Mouse (Mus musculus) forebrain, embryonic 12.5 days (tissue): Measurements from ENCODE around the gene Igf1r. TPM values are rescaled to one million over a fixed set of nuclear protein-coding genes. Genes with fewer than 3 reads are reported as not detected.

ENCODE experiments used
- ATAC-seq: fragments of 200-750 bp; cut with Nextera tagmentation; 2 replicates; pipeline ENCODE4 v1.8.0; 2017; ENCODE audit warnings: moderate TSS enrichment; ENCODE audit not compliant: low FRiP score
- H3K27ac ChIP-seq: fragments of 300-500 bp; sonication (generic); 2 replicates; pipeline ENCODE4 v1.5.1; 2016; ENCODE audit warnings: mild to moderate bottlenecking
- H3K27me3 ChIP-seq: fragments of 300-500 bp; sonication (generic); 2 replicates; pipeline ENCODE4 v1.6.1; 2016; ENCODE audit warnings: mild to moderate bottlenecking
- H3K36me3 ChIP-seq: fragments of 300-500 bp; sonication (generic); replicated peaks from 2 replicates; pipeline ENCODE4 v1.6.1; 2016; ENCODE audit warnings: mild to moderate bottlenecking
- H3K4me1 ChIP-seq: fragments of 300-500 bp; sonication (generic); 2 replicates; pipeline ENCODE4 v1.6.1; 2016
- H3K4me2 ChIP-seq: fragments of 300-500 bp; sonication (generic); 2 replicates; pipeline ENCODE4 v1.6.1; 2016; ENCODE audit warnings: mild to moderate bottlenecking, moderate library complexity
- H3K4me3 ChIP-seq: fragments of 300-500 bp; sonication (generic); replicated peaks from 2 replicates; pipeline ENCODE4 v1.5.1; 2016; ENCODE audit warnings: mild to moderate bottlenecking
- H3K9ac ChIP-seq: fragments of 300-500 bp; sonication (generic); 2 replicates; pipeline ENCODE4 v1.6.1; 2016; ENCODE audit warnings: mild to moderate bottlenecking
- H3K9me3 ChIP-seq: fragments of 300-500 bp; sonication (generic); 2 replicates; pipeline ENCODE4 v1.6.1; 2016
- WGBS: fragments of 180-500 bp; shearing (Covaris S2); methylation state at CpG from one replicate; pipeline ENCODE4 v1.1.7; 2016; 5-methylcytosine and 5-hydroxymethylcytosine counted together
- polyA plus RNA-seq: library from polyadenylated mRNA; unstranded; fragments of >200 nt; fragmentation: Nextera tagmentation; extraction: Ambion mirVana; gene quantifications from 2 replicates; pipeline ENCODE4 v1.2.1, GENCODE M21; 2016

Gene Igf1r
- polyA plus RNA-seq, 1 experiment from 2014 or later: 36.1 TPM

DNA sequence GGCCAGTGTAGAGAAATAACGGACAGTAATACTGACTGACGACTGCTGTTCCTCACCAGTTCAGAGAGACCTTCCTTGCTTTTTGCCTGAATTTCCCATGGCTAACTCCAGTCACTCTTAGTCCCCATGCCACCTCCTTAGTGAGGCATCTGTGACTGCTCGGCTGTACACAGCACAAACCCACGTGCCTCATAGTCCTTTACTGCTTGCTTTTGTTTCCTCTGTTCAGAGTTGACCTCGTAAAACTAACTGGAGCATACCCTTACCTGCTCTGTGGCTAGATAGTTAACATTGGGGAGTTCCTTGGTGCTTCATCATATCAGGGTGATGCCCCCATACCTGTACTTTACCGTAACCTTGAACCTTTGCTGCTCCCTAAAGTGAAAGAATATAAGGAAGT lies 143.8 kb downstream of the Igf1r start:
- no peak overlapping the region for H3K27ac ChIP-seq
- WGBS: 88% methylated on average over 6 of the region's 6 CpGs

DNA sequence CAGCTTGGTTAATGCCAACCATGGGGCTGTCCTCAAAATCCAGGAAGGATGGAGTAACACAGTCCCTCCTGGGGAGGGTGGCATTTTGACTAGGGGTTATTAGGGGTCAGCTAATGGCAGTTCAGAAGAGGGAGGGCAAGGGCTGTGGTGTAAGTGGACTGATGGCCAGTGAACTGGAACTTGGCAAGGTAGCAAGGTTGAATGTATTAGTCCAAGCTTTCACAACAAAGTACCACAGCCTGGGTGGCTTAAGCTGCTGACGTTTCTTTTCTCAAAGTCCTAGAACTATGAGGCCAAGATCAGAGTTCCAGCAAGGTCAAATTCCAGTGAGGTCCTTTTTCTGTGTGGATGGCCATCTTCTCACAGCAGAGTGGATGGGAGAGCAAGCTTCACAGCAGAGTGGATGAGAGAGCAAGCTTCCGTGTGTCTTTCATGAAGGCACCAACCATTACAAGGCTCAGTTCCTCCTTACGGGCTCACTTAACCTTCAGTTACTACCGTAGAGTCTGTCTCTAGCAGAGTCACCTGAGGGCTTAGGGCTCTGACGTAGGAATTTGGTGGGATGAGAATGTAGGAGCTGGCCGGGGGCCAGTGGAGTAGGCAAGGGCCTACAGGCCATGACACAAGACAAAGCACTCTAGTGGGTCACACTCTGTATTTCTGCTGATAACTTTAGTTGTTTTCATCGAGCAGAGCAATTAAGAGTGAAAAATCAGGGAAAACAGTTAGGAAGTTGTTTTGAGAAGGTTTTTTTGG lies 144.6 kb downstream of the Igf1r start:
- WGBS: 94% methylated on average over 7 of the region's 7 CpGs
- no peaks in the 10 kb centered on the region for H3K27me3 ChIP-seq

More for the DNA sequence above, 143.8 kb downstream of the Igf1r start:
- no peak overlapping the region for H3K9ac ChIP-seq
- no peak overlapping the region for H3K4me3 ChIP-seq
- no peaks in the 10 kb centered on the region for H3K36me3 ChIP-seq
- ATAC-seq: no peak
- peaks cover 13% of the 10 kb centered on the region for H3K4me1 ChIP-seq
- H3K27me3 ChIP-seq: no peaks in the 10 kb centered on the region
- H3K4me2 ChIP-seq: no peak overlapping the region
- no peaks in the 10 kb centered on the region for H3K9me3 ChIP-seq

DNA sequence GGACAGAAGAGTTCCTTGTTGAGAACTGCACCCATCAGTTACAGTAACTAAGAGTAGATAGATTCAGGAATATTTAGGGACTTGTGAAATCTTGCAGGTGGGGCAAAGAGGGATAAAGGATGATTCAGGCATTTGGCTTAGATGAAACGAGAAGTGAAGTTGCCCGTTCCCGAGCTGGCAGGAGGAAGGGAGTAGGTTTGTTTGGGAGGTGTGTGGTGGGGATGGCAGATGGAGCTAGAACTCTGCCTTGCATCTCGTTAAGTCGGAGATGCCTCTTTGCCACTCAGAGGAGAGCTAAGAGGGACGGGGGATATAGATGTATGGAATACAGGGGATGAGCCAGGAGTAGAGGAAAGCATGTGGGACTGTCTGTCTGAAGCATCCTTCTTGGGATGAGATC lies 145.5 kb downstream of the Igf1r start:
- Histone ChIP-seq H3K4me3 (no peak overlapping the region), H3K9me3 (no peaks in the 10 kb centered on the region), H3K27me3 (no peaks in the 10 kb centered on the region), H3K27ac (no peak overlapping the region), H3K36me3 (no peaks in the 10 kb centered on the region), H3K9ac (no peak overlapping the region), H3K4me2 (no peak overlapping the region), H3K4me1 (peaks cover 23% of the 10 kb centered on the region)
- ATAC-seq: no peak
- WGBS: 92% methylated on average over 6 of the region's 6 CpGs

More for the DNA sequence above, 144.6 kb downstream of the Igf1r start:
- H3K27ac ChIP-seq: no peak overlapping the region
- peaks cover 15% of the 10 kb centered on the region for H3K4me1 ChIP-seq
- H3K36me3 ChIP-seq: no peaks in the 10 kb centered on the region
- H3K9ac ChIP-seq: no peak overlapping the region
- no peaks in the 10 kb centered on the region for H3K9me3 ChIP-seq
- no peak for ATAC-seq
- no peak overlapping the region for H3K4me3 ChIP-seq
- no peak overlapping the region for H3K4me2 ChIP-seq

DNA sequence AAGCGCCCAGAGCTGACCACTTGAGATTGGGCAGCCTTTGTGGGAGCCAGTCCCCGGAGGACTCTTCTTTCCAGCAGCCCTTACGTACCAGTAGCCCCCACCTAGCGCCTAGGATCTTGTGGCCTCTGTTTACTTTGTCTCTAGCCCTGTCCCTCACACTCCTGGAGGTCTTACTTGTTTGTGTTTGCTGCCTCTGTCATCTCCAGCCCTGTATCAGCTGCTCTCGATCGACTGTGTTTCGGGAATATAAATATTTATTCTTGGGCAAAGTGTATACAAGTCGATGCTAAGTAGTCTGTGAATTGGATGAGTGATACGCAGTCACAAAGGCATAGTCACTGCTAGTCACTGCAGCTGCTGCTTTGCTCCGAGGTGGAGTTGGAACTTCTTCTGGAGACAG lies 147.8 kb downstream of the Igf1r start:
- H3K27me3 ChIP-seq: no peaks in the 10 kb centered on the region
- peaks cover 24% of the 10 kb centered on the region for H3K4me1 ChIP-seq
- H3K4me2 ChIP-seq: no peak overlapping the region
- no peak for ATAC-seq
- no peak overlapping the region for H3K27ac ChIP-seq
- 95% methylated on average over 10 of the region's 10 CpGs for WGBS
- H3K9ac ChIP-seq: no peak overlapping the region
- no peaks in the 10 kb centered on the region for H3K36me3 ChIP-seq
- no peaks in the 10 kb centered on the region for H3K9me3 ChIP-seq
- H3K4me3 ChIP-seq: no peak overlapping the region

DNA sequence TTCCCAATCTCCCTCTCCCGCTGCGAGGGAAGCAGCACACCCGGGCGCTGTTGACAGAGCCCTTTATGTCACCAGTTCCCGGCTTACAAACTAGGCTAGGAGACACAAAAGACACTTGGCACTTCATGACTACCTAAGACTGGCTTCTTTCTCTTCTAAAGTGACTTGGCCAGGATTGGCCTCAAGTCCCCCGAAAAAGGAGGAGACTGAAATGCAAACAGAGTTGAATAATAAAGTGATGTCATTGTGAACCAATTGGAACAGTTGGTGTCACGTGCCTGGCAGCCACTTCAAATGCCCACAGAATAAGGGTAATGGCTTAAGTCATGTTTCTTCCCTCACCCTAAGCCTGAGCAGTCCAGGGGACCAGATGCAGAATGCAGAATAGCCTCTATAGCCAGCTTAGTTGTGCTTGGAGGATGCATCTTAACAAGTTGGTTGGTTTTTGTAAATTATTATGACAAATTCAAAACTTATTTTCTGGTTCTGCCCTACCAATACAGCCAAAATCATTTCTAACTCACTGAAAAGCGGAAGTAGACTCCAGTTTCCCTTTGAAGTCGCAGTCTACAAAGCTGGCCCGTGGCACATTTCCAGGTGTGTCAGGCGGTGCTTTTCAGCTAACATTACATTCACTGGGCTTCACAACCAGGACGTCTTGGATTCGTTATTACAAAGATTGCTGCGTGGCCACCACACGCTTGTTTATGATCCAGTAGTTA lies 150.0 kb downstream of the Igf1r start:
- ATAC-seq: no peak; the same call in 1 of the 2 replicates
- 64% methylated on average over 15 of the region's 15 CpGs for WGBS
- H3K4me3 ChIP-seq: no peak overlapping the region
- H3K9me3 ChIP-seq: no peaks in the 10 kb centered on the region
- no peaks in the 10 kb centered on the region for H3K36me3 ChIP-seq
- H3K27me3 ChIP-seq: no peaks in the 10 kb centered on the region
- H3K4me2 ChIP-seq: no peak overlapping the region
- no peak overlapping the region for H3K9ac ChIP-seq
- peaks cover 19% of the 10 kb centered on the region for H3K4me1 ChIP-seq
- H3K27ac ChIP-seq: 0 out of 2 replicates have a peak overlapping the region, but pooled peaks have one; percentile 13

DNA sequence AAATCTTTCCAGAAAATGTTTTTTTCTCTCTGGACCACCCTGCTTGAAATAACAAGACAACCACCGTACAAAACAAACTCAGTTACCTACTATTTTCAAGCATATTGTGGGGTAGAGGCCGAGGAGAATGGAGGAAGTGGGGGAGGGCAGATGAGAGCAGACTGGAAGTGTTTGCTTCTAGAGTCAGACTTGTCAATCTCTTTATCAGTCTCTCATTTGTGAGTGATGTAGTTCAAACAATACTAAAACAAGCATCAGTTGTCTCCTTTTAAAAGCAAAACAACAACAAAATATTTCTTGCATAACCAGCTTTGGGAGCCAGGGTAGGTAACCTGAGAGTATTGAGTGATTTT lies 150.5 kb downstream of the Igf1r start:
- ATAC-seq: no peak

DNA sequence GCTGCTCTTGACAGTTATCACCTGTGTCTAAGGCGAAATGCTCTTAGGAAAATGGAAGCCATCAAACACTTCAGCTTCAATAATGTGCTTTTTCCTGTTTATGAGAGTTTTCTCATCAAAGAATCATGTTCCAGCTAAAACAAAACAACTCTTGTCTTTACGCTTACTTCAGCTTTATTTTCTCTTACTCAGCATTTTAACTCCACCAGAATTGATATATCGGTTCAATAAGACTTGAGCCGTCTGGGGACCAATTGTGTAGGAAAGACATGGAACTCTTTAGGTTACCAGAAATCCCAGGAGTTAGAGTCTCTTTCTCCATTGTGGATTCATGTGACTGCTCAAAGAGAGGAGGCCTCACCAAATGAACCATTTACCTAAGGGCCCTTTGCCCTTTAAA lies 158.9 kb downstream of the Igf1r start:
- Histone ChIP-seq H3K27me3 (no peaks in the 10 kb centered on the region), H3K36me3 (no peaks in the 10 kb centered on the region), H3K9ac (no peak overlapping the region), H3K4me1 (peaks cover 10% of the 10 kb centered on the region), H3K4me2 (no peak overlapping the region), H3K9me3 (no peaks in the 10 kb centered on the region), H3K27ac (no peak overlapping the region), H3K4me3 (no peak overlapping the region)
- no peak for ATAC-seq
- 95% methylated on average over 4 of the region's 4 CpGs for WGBS

More for the DNA sequence above, 150.5 kb downstream of the Igf1r start:
- no peaks in the 10 kb centered on the region for H3K27me3 ChIP-seq
- peaks cover 19% of the 10 kb centered on the region for H3K4me1 ChIP-seq
- no peak overlapping the region for H3K4me2 ChIP-seq
- no peaks in the 10 kb centered on the region for H3K36me3 ChIP-seq
- H3K4me3 ChIP-seq: no peak overlapping the region
- no peak overlapping the region for H3K9ac ChIP-seq
- WGBS: 59% methylated on average over 2 of the region's 2 CpGs
- 0 out of 2 replicates have a peak overlapping the region, but pooled peaks have one; percentile 13 for H3K27ac ChIP-seq
- no peaks in the 10 kb centered on the region for H3K9me3 ChIP-seq

DNA sequence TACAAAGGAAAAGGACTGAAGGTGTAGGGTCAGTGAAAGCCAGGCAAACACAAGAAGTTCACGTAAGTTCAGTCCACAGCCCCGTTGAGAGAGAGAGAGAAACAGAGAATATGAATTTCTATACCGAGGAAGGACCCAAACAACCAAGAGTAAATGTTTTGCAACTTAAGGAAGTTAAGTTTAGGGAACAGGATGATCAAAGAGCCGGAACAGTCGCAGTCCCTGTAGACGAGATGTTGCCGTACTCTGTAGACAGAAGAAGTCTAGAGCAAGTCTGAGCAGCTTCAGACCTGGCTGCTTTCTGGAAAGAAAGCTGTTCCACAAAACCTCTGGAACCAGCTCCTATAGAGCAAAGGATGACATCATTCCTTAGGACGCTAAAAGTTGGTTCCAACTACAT lies 160.0 kb downstream of the Igf1r start:
- Histone ChIP-seq H3K27ac (no peak overlapping the region), H3K27me3 (no peaks in the 10 kb centered on the region), H3K36me3 (no peaks in the 10 kb centered on the region), H3K4me1 (peaks cover 17% of the 10 kb centered on the region), H3K4me3 (no peak overlapping the region), H3K9me3 (no peaks in the 10 kb centered on the region), H3K9ac (no peak overlapping the region), H3K4me2 (no peak overlapping the region)
- ATAC-seq: no peak
- WGBS: 93% methylated on average over 8 of the region's 8 CpGs

DNA sequence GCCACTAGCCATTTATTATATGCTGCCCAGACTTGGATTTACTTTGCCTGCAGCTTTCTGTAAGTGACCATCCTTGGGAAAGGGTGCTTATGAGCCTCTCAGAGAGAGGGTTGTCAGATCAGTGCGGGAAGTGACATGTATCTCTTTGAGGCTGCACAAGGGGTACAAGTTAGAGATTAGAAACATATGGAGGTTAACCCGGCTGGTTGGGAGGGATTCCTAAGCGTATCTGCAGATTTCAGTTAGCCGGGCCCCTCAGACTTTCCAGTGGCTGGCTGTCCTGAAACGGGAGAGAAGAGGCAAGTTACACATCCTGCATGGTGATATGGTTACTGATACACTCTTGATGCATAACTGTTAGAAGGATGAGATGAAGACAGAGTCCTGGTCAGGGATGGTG lies 161.7 kb downstream of the Igf1r start:
- Histone ChIP-seq H3K27me3 (no peaks in the 10 kb centered on the region), H3K9ac (no peak overlapping the region), H3K27ac (no peak overlapping the region), H3K4me3 (no peak overlapping the region), H3K9me3 (no peaks in the 10 kb centered on the region), H3K36me3 (no peaks in the 10 kb centered on the region), H3K4me1 (peaks cover 29% of the 10 kb centered on the region), H3K4me2 (no peak overlapping the region)
- WGBS: 76% methylated on average over 5 of the region's 5 CpGs
- ATAC-seq: no peak

DNA sequence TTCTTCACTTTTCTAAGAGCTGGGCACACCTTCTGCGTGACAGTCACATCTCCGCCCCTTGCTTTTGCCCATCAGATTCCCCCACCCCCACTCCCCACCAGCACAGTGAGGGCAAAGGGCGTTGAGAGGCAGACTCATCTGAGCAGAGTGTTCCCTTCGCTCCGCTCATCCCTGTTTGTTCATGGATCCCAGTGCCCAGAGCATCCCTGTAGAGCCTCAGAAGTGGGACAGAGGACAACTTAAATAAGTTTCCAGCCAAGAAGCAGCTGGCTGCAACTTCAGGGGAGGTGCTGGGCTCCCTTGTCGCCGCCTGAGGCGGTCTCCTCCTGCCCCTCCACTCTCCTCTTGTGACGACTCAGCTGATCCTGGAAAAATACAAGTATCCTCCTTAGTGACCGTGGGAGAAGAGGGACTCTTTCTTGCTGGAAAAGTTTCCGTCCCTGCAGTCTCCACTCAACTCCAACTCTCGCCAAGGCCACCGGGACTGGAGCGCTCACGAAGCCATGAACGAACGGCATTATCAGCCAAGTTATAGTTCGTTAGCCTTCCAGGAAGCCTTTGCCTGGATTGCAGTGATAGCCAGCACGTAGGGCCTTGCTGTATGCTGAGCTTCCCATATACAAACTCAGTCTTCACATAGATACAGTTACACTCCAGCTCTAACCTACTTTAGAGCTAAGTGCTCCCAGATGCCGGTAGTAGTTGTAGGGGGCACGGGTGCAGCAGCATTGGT lies 162.5 kb downstream of the Igf1r start:
- no peak for ATAC-seq
- 79% methylated on average over 21 of the region's 21 CpGs for WGBS
- no peak overlapping the region for H3K9ac ChIP-seq
- H3K27me3 ChIP-seq: no peaks in the 10 kb centered on the region
- H3K4me2 ChIP-seq: no peak overlapping the region
- no peaks in the 10 kb centered on the region for H3K36me3 ChIP-seq
- no peak overlapping the region for H3K27ac ChIP-seq
- no peak overlapping the region for H3K4me3 ChIP-seq
- peaks cover 32% of the 10 kb centered on the region for H3K4me1 ChIP-seq
- H3K9me3 ChIP-seq: no peaks in the 10 kb centered on the region

DNA sequence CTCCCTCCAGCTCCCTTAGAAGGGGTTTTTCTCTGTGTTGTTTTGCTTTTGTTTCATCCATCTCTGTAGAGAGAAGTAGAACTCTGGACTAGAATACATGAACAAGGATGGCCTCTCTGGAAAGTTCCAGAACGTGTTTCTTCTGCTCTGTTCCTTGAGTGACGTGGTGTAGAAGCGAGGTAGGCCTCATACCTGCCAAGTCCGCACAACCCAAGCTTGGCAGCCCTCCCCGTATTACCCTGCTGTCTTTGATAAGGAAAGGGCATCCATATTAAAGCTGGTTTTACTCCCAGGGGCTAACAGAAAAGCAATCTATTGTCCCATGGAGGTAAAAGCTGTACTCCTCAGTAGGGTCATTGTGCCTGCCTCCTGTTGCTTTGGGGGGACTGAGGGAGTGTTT lies 164.9 kb downstream of the Igf1r start:
- 47% methylated on average over 5 of the region's 5 CpGs for WGBS
- peaks cover 32% of the 10 kb centered on the region for H3K4me1 ChIP-seq

DNA sequence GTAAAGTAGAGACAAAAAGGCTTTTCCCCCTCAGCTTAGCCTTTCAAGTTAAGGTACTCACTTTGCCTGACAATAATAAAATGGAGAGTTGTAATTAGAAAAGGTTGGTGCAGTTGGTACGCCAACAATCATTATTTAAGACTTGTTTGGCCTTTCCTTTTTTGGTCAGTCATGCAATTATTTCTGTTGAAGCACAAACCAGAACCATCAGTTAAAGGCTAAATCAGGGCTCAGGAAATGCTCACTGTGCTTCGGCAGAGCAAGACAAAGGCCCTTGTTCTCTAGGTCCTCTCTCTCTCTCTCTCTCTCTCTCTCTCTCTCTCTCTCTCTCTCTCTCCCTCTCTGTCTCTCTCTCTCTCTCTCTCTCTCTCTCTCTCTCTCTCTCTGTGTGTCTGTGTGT lies 165.4 kb downstream of the Igf1r start:
- no peak for ATAC-seq
- no peak overlapping the region for H3K9ac ChIP-seq
- no peak overlapping the region for H3K4me3 ChIP-seq
- WGBS: 29% methylated on average over 2 of the region's 2 CpGs
- no peak overlapping the region for H3K27ac ChIP-seq
- peaks cover 32% of the 10 kb centered on the region for H3K4me1 ChIP-seq
- no peaks in the 10 kb centered on the region for H3K36me3 ChIP-seq
- no peaks in the 10 kb centered on the region for H3K27me3 ChIP-seq
- H3K9me3 ChIP-seq: no peaks in the 10 kb centered on the region
- no peak overlapping the region for H3K4me2 ChIP-seq

More for the DNA sequence above, 164.9 kb downstream of the Igf1r start:
- Histone ChIP-seq H3K9me3 (no peaks in the 10 kb centered on the region), H3K9ac (no peak overlapping the region), H3K36me3 (no peaks in the 10 kb centered on the region), H3K4me2 (no peak overlapping the region), H3K4me3 (no peak overlapping the region), H3K27ac (no peak overlapping the region), H3K27me3 (no peaks in the 10 kb centered on the region)
- ATAC-seq: no peak
